Mouse (Mus musculus) sigmoid colon, adult 10 weeks (tissue): ENCODE results near the gene 2300009A05Rik. TPM values are rescaled to one million over a fixed set of nuclear protein-coding genes. Genes with fewer than 3 reads are reported as not detected.

Source experiments
- polyA plus RNA-seq: library from polyadenylated mRNA; stranded (reverse); fragments of 350-450 nt; fragmentation: Illumina TruSeq; extraction: RNeasy Lipid Tissue Mini Kit (QIAGEN cat#74804); gene quantifications from one replicate; pipeline ENCODE4 v1.2.3, GENCODE M21; 2014; ENCODE audit warnings: low read depth, low replicate concordance

Gene 2300009A05Rik
- 39.7 TPM for polyA plus RNA-seq

GRCm38 (mm10) chr9:63398611-63399462 is at the start of gene 2300009A05Rik:
2300009A05Rik (minus strand) TSS chr9:63399246.

DNA sequence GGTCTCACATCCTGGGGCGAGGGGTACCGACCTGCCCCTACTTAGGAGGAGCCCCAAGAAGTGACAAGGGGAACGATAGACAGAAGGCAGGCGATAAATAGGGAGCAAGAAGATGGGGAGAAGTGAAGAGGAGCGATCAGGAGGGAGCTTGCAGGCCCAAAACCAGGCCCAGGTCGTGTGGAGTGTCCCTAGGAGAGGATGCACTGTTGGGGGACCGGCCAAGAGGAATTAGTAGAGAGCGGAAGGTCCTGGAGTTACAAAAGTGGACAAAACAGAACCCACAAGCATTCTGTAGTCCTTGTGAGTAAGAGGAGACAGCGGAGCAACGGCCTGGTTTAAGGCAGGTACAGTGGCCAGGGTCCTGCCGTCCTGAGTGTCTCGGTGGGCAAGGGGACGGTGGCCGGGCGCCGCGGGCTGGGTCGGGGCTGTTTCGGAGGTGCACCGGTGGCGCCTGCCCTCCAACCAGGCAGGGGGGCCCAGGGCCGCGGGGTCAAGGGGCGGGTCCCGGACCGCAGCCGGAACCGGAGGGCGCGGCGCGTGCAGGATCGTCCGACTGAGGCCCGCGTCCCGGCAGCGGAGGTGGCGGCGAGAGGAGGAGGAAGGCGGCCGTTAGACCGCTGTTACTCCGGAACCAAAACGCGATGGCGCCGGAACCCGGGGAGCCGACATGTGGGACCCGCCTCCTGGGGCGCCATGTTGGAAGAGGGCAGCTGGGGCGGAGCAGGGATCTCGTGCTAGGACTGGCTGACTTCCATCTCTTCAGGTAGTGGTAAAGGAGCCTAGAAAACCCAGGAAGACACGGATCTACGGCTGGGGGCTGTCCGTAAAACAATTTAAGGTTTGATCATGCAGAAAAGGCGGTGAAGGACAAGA is 21.5 kb downstream of the 2300009A05Rik start, which contains the start of gene Map2k5:
Map2k5 (minus strand) TSS at position 633 of the 873 bp plus-strand sequence.

Other genes with a start within 250 kb of the 2300009A05Rik start
- 11.0 TPM for gene Map2k5, start 21.3 kb downstream of the 2300009A05Rik start, polyA plus RNA-seq
- 1.1 TPM for gene Iqch, start 203.2 kb upstream of the 2300009A05Rik start, polyA plus RNA-seq
- gene Aagab, start 203.4 kb upstream of the 2300009A05Rik start, polyA plus RNA-seq, result 17.2 TPM